Mouse (Mus musculus): ENCODE results near the gene Ube2s. TPM values are rescaled to one million over a fixed set of nuclear protein-coding genes. Genes with fewer than 3 reads are reported as not detected.
"Not testable (repeated sequence)": the region's sequence is repeated elsewhere in the genome, so short reads cannot be mapped to it uniquely, and the experiment has no call there.

Ube2s gene
- 282 and 292 TPM in 2 replicates for polyA plus RNA-seq (2015; fragmentation: Nextera tagmentation; extraction: Ambion mirVana)

DNA sequence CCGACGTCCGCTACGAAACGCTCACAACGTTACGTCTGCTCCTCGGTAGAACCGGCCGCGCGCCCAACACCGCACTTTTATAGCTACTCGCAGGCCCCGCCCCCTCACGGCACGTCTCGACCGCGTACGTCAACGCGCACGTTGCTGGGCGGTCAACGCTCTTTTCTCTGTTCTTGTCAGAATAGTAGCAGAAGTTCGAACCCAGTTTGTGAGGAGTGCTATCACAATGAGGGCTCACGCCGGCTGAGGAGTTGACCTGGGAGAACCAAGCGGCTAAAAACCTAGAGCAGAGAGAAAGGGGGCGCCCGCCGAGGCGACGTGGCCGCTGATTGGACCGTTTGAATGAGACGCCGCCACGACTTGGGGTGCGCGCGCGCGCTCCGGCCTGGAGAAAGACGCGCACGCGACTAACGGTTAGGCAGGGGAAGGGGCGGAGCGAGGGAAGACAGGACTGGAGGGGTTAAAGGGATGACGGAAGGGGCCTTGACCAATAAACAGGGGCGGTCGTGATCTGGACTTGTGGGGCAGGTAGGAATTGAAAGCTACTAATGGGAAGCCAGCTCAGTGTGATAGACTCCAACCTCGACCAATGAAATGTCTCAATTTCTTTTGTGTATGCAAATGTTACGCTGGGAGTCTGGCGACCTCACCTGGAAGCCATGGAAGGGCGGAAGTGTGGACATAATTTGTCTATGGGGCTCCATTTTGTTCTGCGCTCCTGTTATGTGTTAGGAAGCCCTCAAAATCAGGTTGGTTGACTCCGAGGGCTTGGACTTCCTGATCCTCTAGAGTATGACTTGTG lies at the start of gene Ube2s:
Ube2s (minus strand) TSS at position 288 of the 802 bp plus-strand sequence.
- Histone ChIP-seq H3K4me3 (replicated peaks) (peak within 1 kb of the TSS; percentile 88), H3K27me3 (no peaks in the 10 kb centered on the region), H3K4me1 (replicated peaks) (peaks cover 41% of the 10 kb centered on the region), H3K36me3 (peaks cover 37% of the 10 kb centered on the region), H3K27ac (peak within 1 kb of the TSS; percentile 92), H3K9me3 (replicated peaks) (no peaks in the 10 kb centered on the region), H3K9ac (peak within 1 kb of the TSS; percentile 100), H3K4me2 (peak within 1 kb of the TSS; percentile 89)
- ATAC-seq (ENCODE audit: low read depth) = peak; percentile 98
- WGBS (ENCODE audit: insufficient replicate concordance) = 0% methylated on average over 62 of the region's 62 CpGs
- peak; percentile 98 for DNase-seq

DNA sequence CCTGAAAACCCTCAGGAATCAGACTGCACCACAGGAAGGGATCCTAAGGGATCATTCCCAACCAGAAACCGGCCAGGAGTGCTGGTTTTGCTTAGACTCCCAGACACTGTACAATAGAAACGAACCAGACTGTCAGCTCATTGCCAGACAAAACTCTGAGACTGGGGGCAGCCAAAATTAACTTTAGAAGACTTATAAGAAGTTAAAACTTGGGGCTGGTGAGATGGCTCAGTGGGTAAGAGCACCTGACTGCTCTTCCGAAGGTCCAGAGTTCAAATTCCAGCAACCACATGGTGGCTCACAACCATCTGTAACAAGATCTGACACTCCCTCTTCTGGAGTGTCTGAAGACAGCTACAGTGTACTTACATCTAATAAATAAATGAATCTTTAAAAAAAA lies 48.5 kb upstream of the Ube2s start:
- not testable (repeated sequence) for H3K4me2 ChIP-seq; H3K36me3 ChIP-seq; H3K4me3 ChIP-seq (replicated peaks); H3K27ac ChIP-seq; ATAC-seq (ENCODE audit: low read depth); H3K9me3 ChIP-seq (replicated peaks); H3K9ac ChIP-seq; DNase-seq
- 56% methylated on average over 3 of the region's 3 CpGs for WGBS (ENCODE audit: insufficient replicate concordance)
- peaks cover 10% of the 10 kb centered on the region for H3K4me1 ChIP-seq (replicated peaks)
- peaks cover 11% of the 10 kb centered on the region for H3K27me3 ChIP-seq

DNA sequence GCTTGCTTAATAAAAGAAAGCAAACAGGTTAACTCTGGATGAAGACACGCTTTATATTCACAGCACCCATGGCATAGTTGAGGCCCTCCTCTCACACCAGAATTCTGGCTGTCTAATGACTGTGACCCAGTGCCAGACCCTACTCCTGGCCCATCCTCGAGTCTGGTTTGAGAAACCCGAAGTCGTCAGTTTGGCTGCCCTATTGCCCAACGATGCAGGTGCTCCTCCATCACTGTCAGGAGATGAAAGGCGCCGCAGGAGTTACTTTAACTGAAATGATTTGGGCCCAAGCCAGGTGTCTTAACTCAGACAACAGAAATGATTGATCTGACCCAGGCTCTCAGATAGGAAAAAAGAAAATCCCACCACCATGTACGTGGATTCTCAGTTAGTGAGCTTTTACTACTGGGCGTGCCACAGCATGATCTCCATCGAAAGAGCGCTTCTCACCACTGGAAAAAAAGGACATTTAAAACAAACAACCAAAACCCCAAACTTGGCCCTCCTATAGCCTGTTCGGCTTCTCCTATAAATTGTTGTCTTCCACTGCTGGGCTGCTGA lies 47.1 kb upstream of the Ube2s start:
- H3K4me1 ChIP-seq (replicated peaks) = 0 out of 2 replicates have a peak, but pooled peaks cover 4% of the 10 kb centered on the region
- H3K27ac ChIP-seq = no peak overlapping the region
- DNase-seq = no peak
- H3K9ac ChIP-seq = no peak overlapping the region
- H3K9me3 ChIP-seq (replicated peaks) = no peaks in the 10 kb centered on the region
- ATAC-seq (ENCODE audit: low read depth) = no peak
- peaks cover 11% of the 10 kb centered on the region for H3K27me3 ChIP-seq
- no peaks in the 10 kb centered on the region for H3K36me3 ChIP-seq
- 67% methylated on average over 12 of the region's 12 CpGs for WGBS (ENCODE audit: insufficient replicate concordance)
- H3K4me3 ChIP-seq (replicated peaks) = no peak overlapping the region
- H3K4me2 ChIP-seq = no peak overlapping the region

DNA sequence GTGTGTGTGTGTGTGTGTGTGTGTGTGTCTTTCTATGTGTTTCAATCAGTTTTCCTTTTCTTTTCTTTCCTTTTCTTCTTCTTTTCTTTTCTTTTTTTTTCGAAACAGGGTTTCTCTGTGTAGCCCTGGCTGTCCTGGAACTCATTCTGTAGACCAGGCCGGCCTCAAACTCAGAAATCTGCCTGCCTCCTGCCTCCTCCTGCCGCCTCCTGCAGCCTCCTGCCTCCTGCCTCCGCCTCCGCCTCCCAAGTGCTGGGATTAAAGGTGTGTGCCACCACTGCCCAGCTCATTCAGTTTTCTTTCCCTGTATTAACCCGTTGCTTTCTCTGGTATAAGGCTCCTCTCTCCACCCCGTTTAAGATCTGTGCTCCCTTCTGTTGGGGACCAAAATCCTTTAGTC lies 44.9 kb upstream of the Ube2s start:
- Histone ChIP-seq H3K27ac (no peak overlapping the region), H3K36me3 (no peaks in the 10 kb centered on the region), H3K27me3 (peaks cover 13% of the 10 kb centered on the region), H3K4me1 (replicated peaks) (no peaks in the 10 kb centered on the region), H3K4me3 (replicated peaks) (no peak overlapping the region), H3K4me2 (no peak overlapping the region), H3K9me3 (replicated peaks) (no peaks in the 10 kb centered on the region), H3K9ac (no peak overlapping the region)
- ATAC-seq (ENCODE audit: low read depth) (no peak), DNase-seq (no peak)
- WGBS (ENCODE audit: insufficient replicate concordance) = 42% methylated on average over 7 of the region's 7 CpGs

DNA sequence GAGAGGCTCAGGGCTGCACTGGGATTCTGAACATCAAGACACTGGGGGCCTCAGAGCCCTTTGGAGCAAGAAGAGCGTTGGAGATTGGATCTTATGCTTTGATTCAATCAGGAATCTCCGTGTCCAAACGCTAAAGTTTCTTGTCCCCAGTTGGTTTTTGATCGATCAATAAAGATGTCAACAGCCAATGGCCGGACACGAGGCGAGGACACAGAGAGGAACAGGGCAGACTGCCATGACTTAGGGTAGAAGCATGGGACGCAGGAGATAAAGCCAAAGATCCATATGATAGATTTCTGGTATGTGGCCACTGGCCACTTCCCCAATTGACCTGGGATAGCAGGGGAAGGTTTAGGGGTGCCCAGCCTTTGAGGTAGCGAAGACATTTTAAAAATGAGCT lies 44.1 kb upstream of the Ube2s start:
- Histone ChIP-seq H3K4me1 (replicated peaks) (no peaks in the 10 kb centered on the region), H3K27me3 (peaks cover 18% of the 10 kb centered on the region), H3K36me3 (no peaks in the 10 kb centered on the region), H3K9ac (no peak overlapping the region), H3K4me2 (no peak overlapping the region), H3K4me3 (replicated peaks) (no peak overlapping the region), H3K9me3 (replicated peaks) (no peaks in the 10 kb centered on the region), H3K27ac (no peak overlapping the region)
- DNase-seq = no peak
- no peak for ATAC-seq (ENCODE audit: low read depth)
- WGBS (ENCODE audit: insufficient replicate concordance) = 63% methylated on average over 9 of the region's 9 CpGs

DNA sequence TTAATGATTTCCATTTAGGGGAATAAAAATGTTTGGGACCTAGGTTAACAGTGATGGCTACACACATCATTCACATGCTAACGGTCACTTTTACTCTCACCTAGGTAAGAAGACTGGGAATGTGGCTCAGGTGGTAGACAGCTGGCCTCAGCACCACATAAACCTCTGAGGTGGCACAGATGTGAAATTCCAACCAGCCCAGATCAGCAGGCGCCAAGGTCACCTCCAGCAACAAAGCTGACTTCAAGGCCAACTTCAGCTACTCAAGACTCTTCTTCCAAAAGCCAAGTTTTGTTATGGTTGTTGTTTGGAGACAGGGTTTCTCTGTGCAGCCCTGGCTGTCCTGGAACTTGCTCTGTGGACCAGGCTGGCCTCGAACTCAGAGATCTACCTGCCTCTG lies 41.2 kb upstream of the Ube2s start:
- DNase-seq = no peak
- H3K27me3 ChIP-seq = peaks cover 31% of the 10 kb centered on the region
- H3K4me3 ChIP-seq (replicated peaks) = no peak overlapping the region
- H3K4me2 ChIP-seq = no peak overlapping the region
- no peaks in the 10 kb centered on the region for H3K4me1 ChIP-seq (replicated peaks)
- H3K9ac ChIP-seq = no peak overlapping the region
- no peaks in the 10 kb centered on the region for H3K36me3 ChIP-seq
- 45% methylated on average over 3 of the region's 3 CpGs for WGBS (ENCODE audit: insufficient replicate concordance)
- ATAC-seq (ENCODE audit: low read depth) = no peak
- no peak overlapping the region for H3K27ac ChIP-seq
- H3K9me3 ChIP-seq (replicated peaks) = no peaks in the 10 kb centered on the region

DNA sequence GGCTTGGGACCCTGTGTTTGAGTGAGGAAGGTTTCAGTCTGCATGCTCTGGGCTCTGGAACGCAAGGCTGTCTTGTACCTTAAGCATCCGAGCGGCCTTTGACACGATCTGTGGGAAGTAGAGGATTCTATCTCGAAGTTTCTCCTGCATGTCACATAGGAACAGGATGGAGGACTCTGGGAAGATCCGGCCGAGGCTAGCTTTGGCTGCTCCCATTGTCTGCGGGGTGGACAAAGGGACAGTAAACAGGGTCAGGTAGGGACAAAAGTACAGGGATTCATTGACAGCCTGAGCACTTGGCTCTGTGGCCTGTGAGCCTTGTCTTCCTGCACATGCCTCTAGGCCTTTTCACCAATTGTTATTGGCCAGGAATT lies 38.9 kb upstream of the Ube2s start:
- Histone ChIP-seq H3K36me3 (no peaks in the 10 kb centered on the region), H3K27ac (no peak overlapping the region), H3K4me1 (replicated peaks) (no peaks in the 10 kb centered on the region), H3K27me3 (peaks cover 45% of the 10 kb centered on the region), H3K4me3 (replicated peaks) (no peak overlapping the region), H3K4me2 (no peak overlapping the region), H3K9ac (no peak overlapping the region), H3K9me3 (replicated peaks) (0 out of 2 replicates have a peak, but pooled peaks cover 5% of the 10 kb centered on the region)
- ATAC-seq (ENCODE audit: low read depth) (no peak), DNase-seq (no peak)
- WGBS (ENCODE audit: insufficient replicate concordance) = 62% methylated on average over 8 of the region's 8 CpGs

DNA sequence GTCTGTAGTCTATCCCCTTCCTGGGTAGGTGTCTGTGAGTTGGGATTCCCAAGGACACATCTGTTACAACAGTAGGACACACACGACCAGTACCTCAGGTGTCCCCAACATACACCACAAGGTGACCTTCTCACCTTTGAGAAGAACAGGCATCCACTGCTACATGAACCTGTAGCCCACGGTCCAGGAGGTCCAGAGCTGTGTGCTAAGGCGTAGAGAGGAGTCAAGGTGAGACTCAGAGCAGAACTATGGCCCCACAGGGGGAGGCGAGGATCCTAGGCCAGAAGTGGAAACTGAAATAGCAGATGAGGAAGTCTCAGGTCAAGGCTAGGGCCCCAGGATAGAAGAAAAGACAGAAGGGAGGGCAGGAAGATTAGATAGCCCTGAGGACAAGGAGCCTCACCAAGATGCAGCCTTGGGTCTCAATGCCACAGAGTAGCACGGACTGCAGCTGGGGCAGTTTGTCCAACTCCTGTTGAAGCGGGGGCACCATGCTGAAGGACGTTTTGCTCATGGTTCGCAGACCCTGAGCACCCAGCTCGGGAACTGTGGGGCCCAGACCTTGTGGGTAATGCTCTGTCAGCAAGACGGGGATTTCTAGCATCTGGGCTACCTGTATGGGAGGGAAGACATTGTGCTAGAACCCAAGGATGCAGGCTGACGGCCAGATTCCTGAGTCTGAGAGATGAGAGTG lies 38.4 kb upstream of the Ube2s start:
- H3K9me3 ChIP-seq (replicated peaks) = 0 out of 2 replicates have a peak, but pooled peaks cover 5% of the 10 kb centered on the region
- H3K4me3 ChIP-seq (replicated peaks) = no peak overlapping the region
- ATAC-seq (ENCODE audit: low read depth) (no peak), DNase-seq (no peak)
- H3K27me3 ChIP-seq = peaks cover 51% of the 10 kb centered on the region
- H3K4me1 ChIP-seq (replicated peaks) = no peaks in the 10 kb centered on the region
- WGBS (ENCODE audit: insufficient replicate concordance) = 44% methylated on average over 11 of the region's 11 CpGs
- no peaks in the 10 kb centered on the region for H3K36me3 ChIP-seq
- H3K4me2 ChIP-seq = no peak overlapping the region
- no peak overlapping the region for H3K9ac ChIP-seq
- H3K27ac ChIP-seq = no peak overlapping the region

DNA sequence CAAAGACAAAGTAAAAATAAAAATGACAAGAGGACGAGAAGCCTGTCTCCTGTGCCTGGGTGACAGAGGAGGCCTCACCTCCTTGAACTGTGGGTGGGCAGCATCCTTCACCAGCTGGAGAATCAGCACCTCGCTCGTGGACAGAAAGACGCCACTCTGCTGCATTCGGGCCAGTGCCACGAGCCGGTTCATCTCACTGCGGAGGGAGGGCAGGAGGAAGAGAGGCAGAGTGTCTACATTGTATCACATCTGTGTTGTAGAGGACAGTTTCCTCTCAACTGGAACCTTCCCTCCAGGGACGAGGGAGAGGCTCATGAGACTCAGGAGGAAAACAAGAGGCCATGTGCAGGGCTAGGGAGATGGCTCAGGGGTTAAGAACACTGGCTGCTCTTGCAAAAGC lies 37.0 kb upstream of the Ube2s start:
- no peaks in the 10 kb centered on the region for H3K36me3 ChIP-seq
- H3K9me3 ChIP-seq (replicated peaks) = 0 out of 2 replicates have a peak, but pooled peaks cover 5% of the 10 kb centered on the region
- peaks cover 65% of the 10 kb centered on the region for H3K27me3 ChIP-seq
- 49% methylated on average over 9 of the region's 9 CpGs for WGBS (ENCODE audit: insufficient replicate concordance)
- H3K4me1 ChIP-seq (replicated peaks) = peaks cover 4% of the 10 kb centered on the region; the same call in 1 of the 2 replicates
- H3K27ac ChIP-seq = no peak overlapping the region
- no peak overlapping the region for H3K4me2 ChIP-seq
- H3K4me3 ChIP-seq (replicated peaks) = no peak overlapping the region
- no peak for DNase-seq
- ATAC-seq (ENCODE audit: low read depth) = no peak
- no peak overlapping the region for H3K9ac ChIP-seq

DNA sequence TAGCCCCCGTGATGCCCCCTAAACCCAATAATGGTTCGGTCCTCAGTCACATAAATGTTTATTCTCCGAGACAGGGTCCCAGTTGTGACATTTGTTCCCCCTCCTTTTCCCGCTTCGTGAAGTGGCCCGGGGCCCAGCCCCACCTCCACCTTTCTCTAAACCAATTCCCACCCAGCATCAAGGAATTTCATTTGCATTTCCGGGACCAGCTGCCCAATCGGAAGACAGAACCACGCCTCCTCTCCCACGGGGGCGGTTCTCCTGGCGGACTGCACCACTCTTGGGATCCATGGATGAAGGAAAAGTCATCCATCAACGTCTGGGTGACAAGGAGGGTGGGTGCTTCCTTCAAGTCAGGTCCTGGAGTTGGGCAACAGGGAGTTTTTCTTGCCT lies 32.5 kb upstream of the Ube2s start:
- H3K4me3 ChIP-seq (replicated peaks) = peak overlapping the region; percentile 19; the same call in 1 of the 2 replicates
- no peak for ATAC-seq (ENCODE audit: low read depth)

DNA sequence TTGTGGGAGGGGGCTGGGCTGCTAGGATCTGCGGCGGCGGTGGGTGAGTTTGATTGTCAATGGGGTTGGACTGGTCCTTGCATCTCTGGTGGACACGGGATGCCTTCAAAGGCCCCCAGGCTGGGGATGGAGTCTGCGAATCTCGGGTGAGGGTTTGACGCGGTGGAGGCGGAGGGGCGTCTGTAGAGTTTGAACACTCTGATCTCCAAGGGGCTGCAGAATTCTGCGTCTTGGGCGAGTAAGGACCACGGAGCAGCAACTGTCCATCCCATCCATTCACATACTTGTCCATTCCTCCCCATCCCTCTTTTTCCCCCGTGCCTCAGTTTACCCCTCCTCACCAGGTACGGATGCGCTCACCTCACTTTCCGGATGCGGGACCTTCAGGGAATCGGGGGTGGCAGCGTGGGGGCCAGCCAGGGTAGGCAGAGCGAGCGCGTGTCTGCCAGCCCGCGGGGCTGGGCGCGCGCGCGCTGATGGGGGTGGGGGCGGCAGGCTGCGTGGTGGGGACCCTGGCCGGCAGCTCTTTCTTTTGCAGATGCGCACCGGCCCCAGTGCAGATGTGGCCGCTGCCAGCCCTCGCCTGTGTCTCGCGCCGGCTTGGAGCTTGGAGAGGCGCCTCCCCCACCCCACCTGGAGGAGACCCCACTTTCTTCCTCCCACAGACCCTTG lies 32.0 kb upstream of the Ube2s start, which contains the start of gene Shisa7:
Shisa7 (minus strand) TSS at position 452 of the 672 bp plus-strand sequence.
- Histone ChIP-seq H3K4me3 (replicated peaks) (peak within 1 kb of the TSS; percentile 19), H3K27ac (no peak within 1 kb of the TSS), H3K4me1 (replicated peaks) (peaks cover 8% of the 10 kb centered on the region; the same call in 1 of the 2 replicates), H3K4me2 (peak within 1 kb of the TSS; percentile 38), H3K9ac (no peak within 1 kb of the TSS), H3K27me3 (peaks cover 91% of the 10 kb centered on the region), H3K9me3 (replicated peaks) (0 out of 2 replicates have a peak, but pooled peaks cover 5% of the 10 kb centered on the region), H3K36me3 (no peaks in the 10 kb centered on the region)
- 5% methylated on average over 41 of the region's 41 CpGs for WGBS (ENCODE audit: insufficient replicate concordance)
- no peak for ATAC-seq (ENCODE audit: low read depth)
- no peak for DNase-seq

More for the DNA sequence above, 32.5 kb upstream of the Ube2s start:
- H3K9ac ChIP-seq = no peak overlapping the region
- H3K4me1 ChIP-seq (replicated peaks) = peaks cover 8% of the 10 kb centered on the region; the same call in 1 of the 2 replicates
- H3K4me2 ChIP-seq = peak overlapping the region; percentile 38
- peaks cover 91% of the 10 kb centered on the region for H3K27me3 ChIP-seq
- no peak for DNase-seq
- no peaks in the 10 kb centered on the region for H3K36me3 ChIP-seq
- WGBS (ENCODE audit: insufficient replicate concordance) = 4% methylated on average over 13 of the region's 13 CpGs
- 0 out of 2 replicates have a peak, but pooled peaks cover 5% of the 10 kb centered on the region for H3K9me3 ChIP-seq (replicated peaks)
- H3K27ac ChIP-seq = no peak overlapping the region
